ENCODE assay signal across 8 mouse cellular contexts in genomic region chr11:11811906-11812480, GRCm38 (mm10). TPM values are rescaled to one million over a fixed set of nuclear protein-coding genes. Genes with fewer than 3 reads are reported as not detected.
DNase-seq lines count a peak whose midpoint lies in the region; ATAC-seq and TF ChIP-seq lines count a peak whose summit lies in the region.

No protein-coding gene starts in this region.

- no peak overlapping the region for H3K9ac ChIP-seq in forebrain, postnatal 0 days

- H3K9me3 ChIP-seq in forebrain, postnatal 0 days (ENCODE audit: low read length), result no peaks in the 10 kb centered on the region
- no peaks in the 10 kb centered on the region for H3K9me3 ChIP-seq in hindbrain, embryonic 10.5 days

- TF ChIP-seq POLR2A in cerebellum, adult 2 months (IDR thresholded peaks at IDR 0.05; ENCODE audit: borderline replicate concordance, insufficient read depth, low read length), result no peak

- no peaks in the 10 kb centered on the region for H3K36me3 ChIP-seq in forebrain, postnatal 0 days (ENCODE audit: insufficient read depth)
- H3K36me3 ChIP-seq in hindbrain, embryonic 10.5 days, result no peaks in the 10 kb centered on the region

- peak overlapping the region; percentile 27; the same call in 1 of the 2 replicates for H3K4me2 ChIP-seq in forebrain, postnatal 0 days (ENCODE audit: low read depth)

- H3K4me3 ChIP-seq in cerebellum, adult 2 months (replicated peaks; ENCODE audit: insufficient read depth, low read depth, low read length), result no peak overlapping the region
- no peak overlapping the region for H3K4me3 ChIP-seq in forebrain, postnatal 0 days (ENCODE audit: low read depth, low read length)
- peak overlapping the region; percentile 28; the same call in 1 of the 2 replicates for H3K4me3 ChIP-seq in hindbrain, embryonic 10.5 days

- H3K4me1 ChIP-seq in cerebellum, adult 2 months (ENCODE audit: control insufficient read depth, insufficient read depth, low read length), result no peaks in the 10 kb centered on the region
- no peaks in the 10 kb centered on the region for H3K4me1 ChIP-seq in forebrain, postnatal 0 days (ENCODE audit: insufficient read depth)
- H3K4me1 ChIP-seq in hindbrain, embryonic 10.5 days (replicated peaks), result peaks cover 51% of the 10 kb centered on the region

- peak; percentile 89 for TF ChIP-seq CTCF in cerebellum, adult 2 months (IDR thresholded peaks at IDR 0.05; ENCODE audit: borderline replicate concordance, insufficient read depth, low read depth, low read length)
- peak; percentile 95 for TF ChIP-seq CTCF in forebrain, postnatal 0 days (IDR thresholded peaks at IDR 0.05; ENCODE audit: low read depth)

- no peak overlapping the region for H3K27ac ChIP-seq in cerebellum, adult 2 months (ENCODE audit: insufficient read depth, low read length)
- no peak overlapping the region for H3K27ac ChIP-seq in forebrain, postnatal 0 days (ENCODE audit: low read depth, low read length)
- H3K27ac ChIP-seq in hindbrain, embryonic 10.5 days, result peak overlapping the region; percentile 88

- no peaks in the 10 kb centered on the region for H3K27me3 ChIP-seq in cerebellum, adult 2 months (ENCODE audit: control insufficient read depth, insufficient read depth, low read length)
- no peaks in the 10 kb centered on the region for H3K27me3 ChIP-seq in forebrain, postnatal 0 days (ENCODE audit: insufficient read depth, low read length)
- no peaks in the 10 kb centered on the region for H3K27me3 ChIP-seq in hindbrain, embryonic 10.5 days (ENCODE audit: insufficient read depth, poor library complexity, severe bottlenecking)

- WGBS in cerebellum, adult 2 months, result 25% methylated on average over 9 of the region's 9 CpGs
- 21% methylated on average over 9 of the region's 9 CpGs for WGBS in forebrain, postnatal 0 days
- WGBS in hindbrain, embryonic 10.5 days, result 22% methylated on average over 9 of the region's 9 CpGs

- ATAC-seq in forebrain, postnatal 0 days, result peak; percentile 32

- peak; percentile 40 for DNase-seq in Muller cell, postnatal 12 days (ENCODE audit: inconsistent ontology term)
- peak; percentile 60 to 70 for DNase-seq in cerebellum, adult 2 months
- peak; percentile 89 for DNase-seq in forebrain, postnatal 0 days
- peak; percentile 86 for DNase-seq in hindbrain, embryonic 10.5 days (ENCODE audit: low spot score)
- peak; percentile 63 to 71 for DNase-seq in layer of hippocampus, postnatal 14 days (ENCODE audit: low spot score in 2 of 2)
- peak; percentile 83 for DNase-seq in lung, postnatal 14 days
- peak; percentile 54 for DNase-seq in retina, postnatal 7 days (ENCODE audit: low read depth, low spot score)
- peak; percentile 70 for DNase-seq in urinary bladder, postnatal 25 days (ENCODE audit: low spot score)

RNA-seq across cellular contexts. Expression of gene Fignl1, which starts 3.2 kb away (rescaled TPM):
- polyA plus RNA-seq in cerebellum, adult 2 months (2012; rRNA removed), result 0.65 TPM in 2 replicates
- total RNA-seq in forebrain, postnatal 0 days (2014; rRNA removed), result 4.8 and 7.8 TPM in 2 replicates
- polyA plus RNA-seq in forebrain, postnatal 0 days (2015; fragmentation: Nextera tagmentation; extraction: Ambion mirVana), result 4.4 and 4.9 TPM in 2 replicates
- polyA plus RNA-seq in hindbrain, embryonic 10.5 days (2016; fragmentation: Nextera tagmentation; extraction: Ambion mirVana), result 67.8 and 105 TPM in 2 replicates
- 1 to 10 TPM; 1.0 to 2.1 TPM for total RNA-seq in layer of hippocampus, postnatal 14 days (2021)

Comparison
In these comparisons a context has a peak if more than half of its experiments do, and no peak if none do; other contexts are left out.
1. RNA of gene Fignl1, which starts 3.2 kb away (polyA plus RNA-seq): 67.8 to 105 TPM in hindbrain, embryonic 10.5 days; 4.4 to 4.9 TPM in forebrain, postnatal 0 days and 0.65 TPM in cerebellum, adult 2 months; every median in the first group is over 10 times any median in the second.
2. Peak in every context shown above with its lines, with median percentiles within 50 percentile points of each other: DNase-seq.